Mouse (Mus musculus) CH12.LX (cell line): Measurements from ENCODE around the gene Syt5. TPM values are rescaled to one million over a fixed set of nuclear protein-coding genes. Genes with fewer than 3 reads are reported as not detected.

Source experiments
- DNase-seq: peaks from one replicate; pipeline ENCODE4 v3.0.0-alpha.2; 2013; ENCODE audit errors: extremely low read depth
- H3K27ac ChIP-seq: 2 replicates; pipeline ENCODE4 v1.5.1; 2012; ENCODE audit warnings: low read depth, mild to moderate bottlenecking, control low read depth, moderate library complexity; ENCODE audit not compliant: insufficient read depth
- H3K27me3 ChIP-seq: replicated peaks from 2 replicates; pipeline ENCODE3; 2012; ENCODE audit warnings: inconsistent platforms
- H3K36me3 ChIP-seq, 2 experiments: replicated peaks in 1 of 2; 2 replicates each; pipeline versions ENCODE3 to v1.6.1; 2012; ENCODE audit warnings: inconsistent platforms in 1 of 2, low read length in 1 of 2, mild to moderate bottlenecking in 1 of 2, mixed read lengths in 1 of 2, moderate library complexity in 1 of 2; ENCODE audit not compliant: control insufficient read depth in 1 of 2, insufficient read depth in 1 of 2
- H3K4me1 ChIP-seq, 2 experiments: 2 replicates each; pipeline ENCODE4 v1.6.1; 2012; ENCODE audit warnings: inconsistent platforms in 1 of 2, moderate library complexity in 1 of 2; ENCODE audit not compliant: insufficient read depth in 2 of 2, control insufficient read depth in 1 of 2
- H3K4me2 ChIP-seq: 2 replicates; pipeline ENCODE4 v1.6.1; 2012; ENCODE audit warnings: low read depth, mild to moderate bottlenecking, control low read depth; ENCODE audit not compliant: poor library complexity, insufficient read depth, severe bottlenecking
- H3K4me3 ChIP-seq, 3 experiments: fragments of 150-350 bp in 1 of 3; sonication (generic) in 1 of 3; replicated peaks in 1 of 3; 2 replicates each; pipeline versions ENCODE3 to v1.5.1; 2011 to 2012; ENCODE audit warnings: low read depth in 2 of 3, low read length in 2 of 3, mild to moderate bottlenecking in 2 of 3, moderate library complexity in 2 of 3, control low read depth in 1 of 3, improper control_type of control experiment in 1 of 3, inconsistent platforms in 1 of 3, mixed read lengths in 1 of 3; ENCODE audit not compliant: poor library complexity in 1 of 3
- H3K79me2 ChIP-seq: replicated peaks from 2 replicates; pipeline ENCODE4 v1.6.1; 2012; ENCODE audit warnings: mild to moderate bottlenecking, moderate library complexity; ENCODE audit not compliant: control insufficient read depth, poor library complexity, insufficient read depth, severe bottlenecking; ENCODE audit errors: extremely low read depth
- H3K9ac ChIP-seq: 2 replicates; pipeline ENCODE4 v1.6.1; 2012; ENCODE audit warnings: low read depth, mild to moderate bottlenecking, control low read depth, moderate library complexity; ENCODE audit not compliant: insufficient read depth
- H3K9me3 ChIP-seq: replicated peaks from 2 replicates; pipeline ENCODE3; 2012; ENCODE audit warnings: low read length, inconsistent platforms, mixed read lengths
- CTCF ChIP-seq, 2 experiments: IDR thresholded peaks in 1 of 2; conservative IDR thresholded peaks in 1 of 2; 2 replicates each; pipeline ENCODE4 v1.5.1; 2011 to 2012; ENCODE audit warnings: low read depth in 2 of 2, low read length in 2 of 2, improper control_type of control experiment in 1 of 2, inconsistent platforms in 1 of 2, mild to moderate bottlenecking in 1 of 2, moderate library complexity in 1 of 2
- ELF1 ChIP-seq: IDR thresholded peaks from 2 replicates; pipeline ENCODE4 v1.6.1; 2014; ENCODE audit warnings: low read depth, mild to moderate bottlenecking, inconsistent platforms, low read length, improper control_type of control experiment
- ETS1 ChIP-seq: conservative IDR thresholded peaks from 2 replicates; pipeline ENCODE4 v1.6.1; 2012; ENCODE audit warnings: low read depth, mild to moderate bottlenecking, inconsistent platforms, low read length, improper control_type of control experiment, moderate library complexity
- GABPA ChIP-seq: IDR thresholded peaks from 2 replicates; pipeline ENCODE4 v1.6.1; 2012; ENCODE audit warnings: low read depth, low read length, improper control_type of control experiment, inconsistent platforms; ENCODE audit not compliant: insufficient replicate concordance
- JUN ChIP-seq: IDR thresholded peaks from 2 replicates; pipeline ENCODE4 v1.6.1; 2011; ENCODE audit warnings: low read depth, mild to moderate bottlenecking, low read length, improper control_type of control experiment, moderate library complexity; ENCODE audit not compliant: insufficient read depth
- KAT2A ChIP-seq: IDR thresholded peaks from 2 replicates; pipeline ENCODE4 v1.6.1; 2012; ENCODE audit warnings: low read length, improper control_type of control experiment, inconsistent platforms; ENCODE audit not compliant: insufficient replicate concordance
- MAFK ChIP-seq: IDR thresholded peaks from 2 replicates; pipeline ENCODE4 v1.6.1; 2011; ENCODE audit warnings: low read length, improper control_type of control experiment; ENCODE audit not compliant: insufficient replicate concordance
- MEF2A ChIP-seq: IDR thresholded peaks from 2 replicates; pipeline ENCODE4 v1.6.1; 2014; ENCODE audit warnings: low read depth, mild to moderate bottlenecking, inconsistent platforms, low read length, improper control_type of control experiment, borderline replicate concordance
- MXI1 ChIP-seq: IDR thresholded peaks from 2 replicates; pipeline ENCODE4 v1.6.1; 2011; ENCODE audit warnings: mild to moderate bottlenecking, low read depth, low read length, improper control_type of control experiment
- MYC ChIP-seq: IDR thresholded peaks from 2 replicates; pipeline ENCODE4 v1.6.1; 2011; ENCODE audit warnings: low read depth, mild to moderate bottlenecking, improper control_type of control experiment, low read length
- POLR2A ChIP-seq: IDR thresholded peaks from 2 replicates; pipeline ENCODE4 v1.6.1; 2011; ENCODE audit warnings: low read depth, mild to moderate bottlenecking, improper control_type of control experiment, low read length
- POLR2AphosphoS2 ChIP-seq: IDR thresholded peaks from 2 replicates; pipeline ENCODE4 v1.6.1; 2011; ENCODE audit warnings: low read depth, low read length, improper control_type of control experiment
- SMC3 ChIP-seq: IDR thresholded peaks from 2 replicates; pipeline ENCODE4 v1.6.1; 2011; ENCODE audit warnings: low read depth, low read length, improper control_type of control experiment
- TBP ChIP-seq: conservative IDR thresholded peaks from 2 replicates; pipeline ENCODE4 v1.6.1; 2011; ENCODE audit warnings: low read depth, low read length, improper control_type of control experiment
- ZNF384 ChIP-seq: IDR thresholded peaks from 2 replicates; pipeline ENCODE4 v1.6.1; 2012; ENCODE audit warnings: low read depth, low read length, improper control_type of control experiment, inconsistent platforms
- dilution Hi-C: fragments of 300-500 bp; cut with MboI; formaldehyde crosslinking; loops from 2 replicates; pipeline ENCODE4 v1.14.3; 2020; ENCODE audit warnings: low sequenced_read_pairs; ENCODE audit not compliant: extremely low pct_unique_long_range_greater_than_20kb, extremely low pct_ligation_motif_present
- in situ Hi-C: fragments of 300-500 bp; cut with MboI; formaldehyde crosslinking; loops from 3 replicates; pipeline ENCODE4 v1.14.3; 2019; ENCODE audit warnings: low sequenced_read_pairs, low pct_ligation_motif_present, low pct_unique_long_range_greater_than_20kb, mixed read lengths
- polyA plus RNA-seq: library from polyadenylated mRNA; unstranded; fragments of >175 nt; gene quantifications from 2 replicates; pipeline ENCODE4 v1.2.1, GENCODE M21; 2012; ENCODE audit warnings: low read depth; ENCODE audit not compliant: insufficient read length
- total RNA-seq, 2 experiments: library from RNA; depleted of rRNA; stranded (reverse); fragments of 300-350 nt in 1 of 2; fragments of >200 nt in 1 of 2; gene quantifications; 2 replicates each; pipeline ENCODE4 v1.2.3; 2012 to 2014

Gene Syt5
- total and polyA plus RNA-seq, 3 experiments, result 0.20 to 0.68 (median 0.30) TPM

GRCm38 (mm10) chr7:4546591-4547131 lies 680 bp downstream of the Syt5 start:
- Histone ChIP-seq H3K9me3 (no peaks in the 10 kb centered on the region), H3K27ac (no peak overlapping the region), H3K4me3 (no peak overlapping the region), H3K27me3 (peaks cover 48% of the 10 kb centered on the region), H3K4me2 (peak overlapping the region; percentile 77; the same call in 1 of the 2 replicates), H3K79me2 (no peaks in the 10 kb centered on the region), H3K4me1 (peaks cover 4 to 5% of the 10 kb centered on the region in 2 experiments; a peak in 3 of 4 replicates), H3K9ac (no peak overlapping the region), H3K36me3 (no peaks in the 10 kb centered on the region)
- dilution Hi-C loops (no loop called here), in situ Hi-C loops (no loop called here)
- TF ChIP-seq MXI1 (peak; percentile 19), JUN (no peak), ETS1 (no peak)
- DNase-seq, result no peak

- TF ChIP-seq SMC3, result no peak
- no peaks in the 10 kb centered on the region for H3K9me3 ChIP-seq
- H3K36me3 ChIP-seq, result no peaks in the 10 kb centered on the region
- H3K27me3 ChIP-seq, result peaks cover 43% of the 10 kb centered on the region
- in situ Hi-C loops, result no loop called here
- H3K4me3 ChIP-seq, result no peak overlapping the region
- H3K9ac ChIP-seq, result no peak overlapping the region
- no peaks in the 10 kb centered on the region for H3K79me2 ChIP-seq
- H3K4me2 ChIP-seq, result no peak overlapping the region
- peaks cover 4 to 5% of the 10 kb centered on the region in 2 experiments; a peak in 3 of 4 replicates for H3K4me1 ChIP-seq
- no peak for DNase-seq
- dilution Hi-C loops, result no loop called here
- H3K27ac ChIP-seq, result no peak overlapping the region
Measured at GRCm38 (mm10) chr7:4546050-4546449, 1.3 kb downstream of the Syt5 start.

GRCm38 (mm10) chr7:4542013-4542412 lies 5.3 kb downstream of the Syt5 start:
- Histone ChIP-seq H3K4me1 (peaks cover under 1% of the 10 kb centered on the region in 2 experiments; a peak in 2 of 4 replicates), H3K27ac (no peak overlapping the region), H3K27me3 (peaks cover 54% of the 10 kb centered on the region), H3K9me3 (peaks cover 4% of the 10 kb centered on the region), H3K4me2 (no peak overlapping the region), H3K79me2 (no peaks in the 10 kb centered on the region), H3K9ac (no peak overlapping the region), H3K36me3 (no peaks in the 10 kb centered on the region), H3K4me3 (no peak overlapping the region)
- dilution Hi-C loops (no loop called here), in situ Hi-C loops (no loop called here)
- TF ChIP-seq TBP (no peak), GABPA (no peak), CTCF (conservative IDR thresholded peaks at IDR 0.05 in 1 of 2, IDR thresholded peaks at IDR 0.05 in 1 of 2; ENCODE audit: low read depth in 2 of 2, low read length in 2 of 2) (no peak), MAFK (no peak), JUN (no peak), MEF2A (no peak), MYC (no peak), POLR2AphosphoS2 (no peak), ZNF384 (no peak), ELF1 (no peak), POLR2A (no peak), KAT2A (no peak)
- DNase-seq, result no peak
